Mouse (Mus musculus) olfactory bulb, adult 2 months (tissue): ENCODE data around the gene Zfp644.

Experiments
- CTCF ChIP-seq: fragments of 200-500 bp; IDR thresholded peaks from 2 replicates; pipeline ENCODE4 v1.5.1; 2012; ENCODE audit warnings: low read depth, mild to moderate bottlenecking, low read length, moderate library complexity; ENCODE audit not compliant: insufficient read depth
- POLR2A ChIP-seq: fragments of 200-500 bp; IDR thresholded peaks from 2 replicates; pipeline ENCODE4 v1.6.1; 2012; ENCODE audit warnings: mild to moderate bottlenecking, low read depth, low read length, moderate library complexity; ENCODE audit not compliant: insufficient read depth

DNA sequence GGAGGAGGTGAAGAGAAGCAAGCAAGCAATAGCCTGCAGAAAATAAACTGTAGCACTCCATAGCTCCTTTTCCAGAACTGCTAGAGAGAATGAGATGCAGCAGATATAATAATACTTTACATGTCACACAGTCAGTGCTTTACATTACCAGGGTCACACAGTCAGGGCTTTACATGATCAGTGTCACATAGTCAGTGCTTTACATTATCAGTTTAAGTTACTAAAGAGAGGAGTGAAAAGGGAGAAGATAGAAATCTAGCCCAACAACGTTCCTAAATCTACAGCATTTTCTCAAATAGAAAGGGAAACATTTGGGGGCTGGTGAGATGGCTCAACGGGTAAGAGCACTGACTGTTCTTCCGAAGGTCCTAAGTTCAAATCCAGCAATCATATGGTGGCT lies 26.4 kb upstream of the Zfp644 start:
- TF ChIP-seq POLR2A (no peak), CTCF (no peak)
